Mouse (Mus musculus): ENCODE data around the gene Dyrk1a.

DNA sequence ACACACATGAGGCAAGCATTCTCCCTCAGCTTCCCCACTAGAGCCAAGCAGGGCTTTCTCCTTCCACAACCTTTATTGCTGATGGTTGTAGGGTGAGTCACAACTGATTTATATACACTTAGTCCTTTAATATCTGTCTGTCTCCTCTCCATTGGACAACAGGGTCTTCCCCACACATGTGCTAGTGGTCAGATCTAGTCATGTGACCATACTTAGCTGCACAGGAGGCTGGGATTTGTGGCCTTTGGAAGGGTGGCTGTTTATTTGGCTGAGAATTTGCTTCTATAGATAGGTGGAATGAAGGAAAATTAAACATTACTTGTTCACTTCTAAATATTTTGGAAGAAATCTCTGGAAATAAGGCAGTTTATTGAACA lies 4.9 kb downstream of the Dyrk1a start:
- TF ChIP-seq EP300 (IDR thresholded peaks at IDR 0.05; ENCODE audit: insufficient read depth, low read depth, low read length) (no peak), POLR2A (IDR thresholded peaks at IDR 0.05; ENCODE audit: insufficient read depth, low read depth, low read length) (no peak), CTCF (IDR thresholded peaks at IDR 0.05) (no peak)

Data from heart, adult 2 months (tissue).